Mouse (Mus musculus): ENCODE results near the gene Asb2. TPM values are rescaled to one million over a fixed set of nuclear protein-coding genes. Genes with fewer than 3 reads are reported as not detected.

Gene Asb2
- polyA plus RNA-seq, 1 experiment from 2014 or later: 1.8 TPM

GRCm38 (mm10) chr12:103373530-103374236 lies 17.9 kb upstream of the Asb2 start:
- H3K4me2 ChIP-seq (ENCODE audit: low read length): no peak overlapping the region
- H3K9me3 ChIP-seq (replicated peaks; ENCODE audit: low read length): no peaks in the 10 kb centered on the region
- WGBS: 72% methylated on average over 8 of the region's 8 CpGs
- H3K27me3 ChIP-seq (ENCODE audit: insufficient read depth, low read length): no peaks in the 10 kb centered on the region
- H3K4me3 ChIP-seq (replicated peaks; ENCODE audit: low read depth, low read length): no peak overlapping the region
- H3K4me1 ChIP-seq (replicated peaks; ENCODE audit: insufficient read depth, low read length): no peaks in the 10 kb centered on the region
- H3K9ac ChIP-seq (ENCODE audit: low read depth, low read length): no peak overlapping the region
- TF ChIP-seq CTCF (IDR thresholded peaks at IDR 0.05; ENCODE audit: low read depth): no peak
- H3K36me3 ChIP-seq (ENCODE audit: insufficient read depth, low read length): no peaks in the 10 kb centered on the region
- ATAC-seq (replicated peaks; ENCODE audit: low FRiP score, low read depth) (no peak), DNase-seq (ENCODE audit: low spot score) (no peak)
- H3K27ac ChIP-seq: no peak overlapping the region

GRCm38 (mm10) chr12:103371711-103372110 lies 15.9 kb upstream of the Asb2 start:
- ATAC-seq (replicated peaks; ENCODE audit: low FRiP score, low read depth) (no peak), DNase-seq (ENCODE audit: low spot score) (peak; percentile 65)
- TF ChIP-seq CTCF (IDR thresholded peaks at IDR 0.05; ENCODE audit: low read depth): peak; percentile 82
- Histone ChIP-seq H3K4me2 (ENCODE audit: low read length) (no peak overlapping the region), H3K9me3 (replicated peaks; ENCODE audit: low read length) (no peaks in the 10 kb centered on the region), H3K27ac (no peak overlapping the region), H3K4me1 (replicated peaks; ENCODE audit: insufficient read depth, low read length) (no peaks in the 10 kb centered on the region), H3K4me3 (replicated peaks; ENCODE audit: low read depth, low read length) (no peak overlapping the region), H3K9ac (ENCODE audit: low read depth, low read length) (no peak overlapping the region), H3K27me3 (ENCODE audit: insufficient read depth, low read length) (no peaks in the 10 kb centered on the region), H3K36me3 (ENCODE audit: insufficient read depth, low read length) (no peaks in the 10 kb centered on the region)
- 31% methylated on average over 6 of the region's 6 CpGs for WGBS

DNA sequence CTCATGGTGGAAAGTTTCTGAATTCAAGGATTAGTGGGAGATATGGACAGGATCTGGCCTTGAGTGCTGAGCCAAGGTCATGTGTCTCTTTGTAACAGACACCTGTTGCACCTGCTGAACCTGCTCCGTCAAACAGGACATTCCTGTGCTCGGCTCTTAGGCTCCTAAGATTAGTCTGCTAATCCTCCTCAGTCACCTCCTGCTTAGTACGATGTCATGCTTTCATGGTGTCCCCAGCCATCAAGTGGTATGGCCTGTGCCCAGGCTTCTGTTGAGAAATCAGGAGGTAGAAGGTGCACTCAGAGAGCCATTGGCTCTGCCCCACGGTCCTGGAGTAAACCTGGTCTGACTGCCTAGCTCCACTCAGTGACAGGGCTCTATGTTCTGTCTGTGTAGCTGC lies 15.1 kb upstream of the Asb2 start:
- Histone ChIP-seq H3K27ac (no peak overlapping the region), H3K36me3 (ENCODE audit: insufficient read depth, low read length) (no peaks in the 10 kb centered on the region), H3K4me3 (replicated peaks; ENCODE audit: low read depth, low read length) (no peak overlapping the region), H3K27me3 (ENCODE audit: insufficient read depth, low read length) (no peaks in the 10 kb centered on the region), H3K9me3 (replicated peaks; ENCODE audit: low read length) (no peaks in the 10 kb centered on the region), H3K4me2 (ENCODE audit: low read length) (no peak overlapping the region), H3K4me1 (replicated peaks; ENCODE audit: insufficient read depth, low read length) (no peaks in the 10 kb centered on the region), H3K9ac (ENCODE audit: low read depth, low read length) (no peak overlapping the region)
- 81% methylated on average over 4 of the region's 4 CpGs for WGBS
- DNase-seq (ENCODE audit: low spot score): no peak
- no peak for ATAC-seq (replicated peaks; ENCODE audit: low FRiP score, low read depth)
- TF ChIP-seq CTCF (IDR thresholded peaks at IDR 0.05; ENCODE audit: low read depth): no peak

- 34% methylated on average over 2 of the region's 2 CpGs for WGBS
- Histone ChIP-seq H3K4me2 (ENCODE audit: low read length) (no peak overlapping the region), H3K4me3 (replicated peaks; ENCODE audit: low read depth, low read length) (no peak overlapping the region), H3K4me1 (replicated peaks; ENCODE audit: insufficient read depth, low read length) (no peaks in the 10 kb centered on the region), H3K27me3 (ENCODE audit: insufficient read depth, low read length) (no peaks in the 10 kb centered on the region), H3K36me3 (ENCODE audit: insufficient read depth, low read length) (no peaks in the 10 kb centered on the region), H3K27ac (no peak overlapping the region), H3K9ac (ENCODE audit: low read depth, low read length) (no peak overlapping the region), H3K9me3 (replicated peaks; ENCODE audit: low read length) (no peaks in the 10 kb centered on the region)
- TF ChIP-seq CTCF (IDR thresholded peaks at IDR 0.05; ENCODE audit: low read depth): no peak
- ATAC-seq (replicated peaks; ENCODE audit: low FRiP score, low read depth) (no peak), DNase-seq (ENCODE audit: low spot score) (no peak)
Measured at GRCm38 (mm10) chr12:103368777-103369176, 13.0 kb upstream of the Asb2 start.

DNA sequence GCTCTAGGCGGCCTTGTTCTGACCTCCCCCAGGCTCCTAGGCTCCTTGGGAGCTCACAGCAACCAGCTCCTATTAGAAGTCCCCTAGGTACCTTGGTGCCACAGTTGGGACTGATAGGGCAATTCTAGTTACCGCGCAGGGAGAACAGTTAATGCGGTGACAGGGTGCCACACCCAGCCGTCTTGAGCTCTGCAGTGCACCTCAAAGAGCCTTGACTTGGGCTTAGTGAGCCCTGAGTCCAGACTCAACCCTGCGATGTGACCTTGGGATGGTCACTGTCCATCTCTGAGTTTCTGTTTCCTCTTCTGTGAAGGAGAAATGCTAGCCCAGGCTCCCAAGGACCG lies 12.5 kb upstream of the Asb2 start:
- Histone ChIP-seq H3K4me2 (ENCODE audit: low read length) (peak overlapping the region; percentile 25; the same call in 1 of the 2 replicates), H3K27me3 (ENCODE audit: insufficient read depth, low read length) (no peaks in the 10 kb centered on the region), H3K27ac (no peak overlapping the region), H3K9ac (ENCODE audit: low read depth, low read length) (0 out of 2 replicates have a peak overlapping the region, but pooled peaks have one; percentile 18), H3K4me1 (replicated peaks; ENCODE audit: insufficient read depth, low read length) (no peaks in the 10 kb centered on the region), H3K4me3 (replicated peaks; ENCODE audit: low read depth, low read length) (no peak overlapping the region), H3K9me3 (replicated peaks; ENCODE audit: low read length) (no peaks in the 10 kb centered on the region), H3K36me3 (ENCODE audit: insufficient read depth, low read length) (no peaks in the 10 kb centered on the region)
- ATAC-seq (replicated peaks; ENCODE audit: low FRiP score, low read depth) (no peak), DNase-seq (ENCODE audit: low spot score) (no peak)
- 80% methylated on average over 7 of the region's 7 CpGs for WGBS
- TF ChIP-seq CTCF (IDR thresholded peaks at IDR 0.05; ENCODE audit: low read depth): no peak

- 16% methylated on average over 18 of the region's 18 CpGs for WGBS
- DNase-seq (ENCODE audit: low spot score): peak; percentile 80
- peak; percentile 88 for TF ChIP-seq CTCF (IDR thresholded peaks at IDR 0.05; ENCODE audit: low read depth)
- Histone ChIP-seq H3K4me3 (replicated peaks; ENCODE audit: low read depth, low read length) (no peak overlapping the region), H3K9me3 (replicated peaks; ENCODE audit: low read length) (no peaks in the 10 kb centered on the region), H3K27me3 (ENCODE audit: insufficient read depth, low read length) (no peaks in the 10 kb centered on the region), H3K4me1 (replicated peaks; ENCODE audit: insufficient read depth, low read length) (no peaks in the 10 kb centered on the region), H3K9ac (ENCODE audit: low read depth, low read length) (0 out of 2 replicates have a peak overlapping the region, but pooled peaks have one; percentile 18), H3K36me3 (ENCODE audit: insufficient read depth, low read length) (no peaks in the 10 kb centered on the region), H3K4me2 (ENCODE audit: low read length) (peak overlapping the region; percentile 25; the same call in 1 of the 2 replicates), H3K27ac (no peak overlapping the region)
- peak; percentile 53 for ATAC-seq (replicated peaks; ENCODE audit: low FRiP score, low read depth)
Measured at GRCm38 (mm10) chr12:103367620-103368325, 12.0 kb upstream of the Asb2 start.

All from kidney, postnatal 0 days (tissue).